Mouse (Mus musculus) adrenal gland, adult 8-10 months (tissue): Measurements from ENCODE around the gene Adgra3. TPM values are rescaled to one million over a fixed set of nuclear protein-coding genes. Genes with fewer than 3 reads are reported as not detected.

Experiments
- DNase-seq: peaks from one replicate; pipeline ENCODE4 v3.0.0; 2022
- total RNA-seq, 4 experiments: library from RNA; stranded (reverse); gene quantifications; 2 replicates each; pipeline ENCODE4 v1.2.4; 2022

Adgra3 gene
- total RNA-seq, 4 experiments from 2014 or later, result 41.5 to 57.4 (median 47.3) TPM

- no peak for DNase-seq
Observed at GRCm38 (mm10) chr5:49969660-49970059, 89.1 kb downstream of the Adgra3 start.

DNA sequence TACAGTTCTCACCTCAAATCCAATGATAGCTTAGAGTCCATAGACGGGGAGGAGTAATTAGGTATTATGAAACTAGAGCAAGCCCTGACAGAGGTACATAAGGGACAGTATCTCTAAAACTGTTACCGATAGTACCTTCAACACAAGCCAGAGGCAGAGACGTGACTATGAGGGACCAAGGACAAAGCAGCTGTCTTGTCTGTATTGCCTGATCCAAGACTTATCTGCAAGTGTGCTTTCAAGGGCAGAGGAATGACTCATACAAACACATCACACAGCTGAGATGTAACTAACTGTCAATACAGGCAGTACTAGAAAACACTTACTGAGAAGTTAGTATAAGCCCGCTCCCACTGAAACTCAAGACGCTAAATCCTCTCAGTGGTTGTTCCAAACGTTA lies 91.1 kb downstream of the Adgra3 start:
- no peak for DNase-seq

DNA sequence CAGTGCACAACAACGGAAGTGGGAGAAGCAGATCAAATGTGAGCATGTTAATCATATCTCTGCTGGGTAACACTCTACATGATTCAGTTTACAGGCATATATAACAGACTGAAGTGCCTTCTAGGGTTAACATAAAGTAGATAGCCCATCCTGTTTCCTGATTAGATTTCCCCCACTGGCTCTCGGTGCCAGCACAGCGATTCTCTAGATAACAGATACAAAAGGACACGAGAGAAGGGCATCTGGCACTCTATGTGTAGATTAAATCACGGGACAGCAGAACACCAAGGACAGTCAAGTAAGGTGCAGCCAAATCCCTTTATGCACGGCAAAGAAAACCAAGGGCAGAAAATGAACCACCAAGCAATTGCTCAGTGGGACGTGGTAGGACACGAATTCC lies 93.0 kb downstream of the Adgra3 start:
- no peak for DNase-seq

DNA sequence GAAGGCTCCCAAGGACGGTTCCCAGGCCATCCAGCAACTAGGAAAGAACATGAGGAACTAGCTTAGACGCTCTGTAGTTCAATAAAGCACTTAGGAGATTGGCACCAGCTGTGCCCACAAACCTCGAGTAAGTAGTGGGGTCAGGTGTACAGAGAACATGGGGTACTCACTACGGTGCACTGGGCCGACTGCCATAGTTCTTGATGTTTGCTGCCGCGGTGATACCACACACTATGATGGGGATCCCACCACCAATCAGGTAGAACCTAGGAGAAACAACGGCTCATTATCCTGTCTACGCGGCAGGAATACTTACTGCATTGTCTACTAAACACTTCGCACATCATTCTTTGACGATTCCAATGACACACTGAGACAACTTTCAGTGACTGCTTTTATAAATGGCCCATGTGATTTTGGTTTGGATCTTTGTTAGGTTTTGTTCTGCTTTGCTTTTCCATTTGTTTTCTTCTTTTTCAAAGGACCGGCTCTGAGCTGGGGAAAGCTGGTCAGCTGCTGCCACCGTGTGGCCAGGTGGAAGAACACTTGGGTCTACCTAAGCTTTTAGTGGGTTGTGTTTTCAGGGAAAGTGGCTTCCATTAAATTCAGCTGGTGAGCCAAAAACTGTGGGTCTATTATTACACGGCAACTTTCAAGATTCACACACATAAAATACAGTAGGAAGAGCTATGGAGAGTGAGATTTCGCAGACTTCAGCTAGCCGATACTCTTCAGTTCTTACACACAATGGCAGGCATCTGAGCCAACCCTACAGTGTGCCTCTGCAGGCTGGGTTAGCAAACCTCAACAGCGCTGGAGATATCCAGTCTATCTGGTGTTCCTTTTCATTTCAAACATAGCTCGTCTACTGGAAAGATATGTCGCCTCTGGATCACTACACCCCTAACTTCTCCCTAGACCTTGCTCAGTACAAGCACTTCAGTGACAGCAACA lies 97.1 kb downstream of the Adgra3 start:
- DNase-seq, result no peak

DNA sequence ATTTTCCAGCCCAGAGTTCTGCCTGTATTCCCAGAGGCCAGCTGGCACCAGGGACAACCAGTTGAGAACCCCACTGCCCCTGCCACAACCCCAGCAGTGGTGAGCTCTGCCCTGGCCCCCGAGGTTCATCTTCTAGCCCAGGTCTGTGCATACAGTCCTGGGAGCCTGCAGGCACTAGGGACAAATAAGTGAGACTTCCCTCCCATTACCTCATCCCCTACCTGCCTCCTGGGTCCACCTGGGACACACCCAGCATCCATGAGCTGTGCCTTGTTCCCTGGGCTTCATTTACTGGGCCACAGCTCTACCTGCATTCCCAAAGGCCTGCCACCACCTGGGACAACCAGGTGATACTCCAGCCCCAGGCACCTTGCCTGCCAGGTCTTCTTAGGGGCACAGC lies 122.5 kb downstream of the Adgra3 start:
- no peak for DNase-seq

- DNase-seq, result no peak
Observed at GRCm38 (mm10) chr5:49924712-49925111, 134.1 kb downstream of the Adgra3 start.

- no peak for DNase-seq
Observed at GRCm38 (mm10) chr5:49915695-49916106, 143.1 kb downstream of the Adgra3 start.
